26 mouse cellular contexts compared by ENCODE assay signal in the genomic region with DNA sequence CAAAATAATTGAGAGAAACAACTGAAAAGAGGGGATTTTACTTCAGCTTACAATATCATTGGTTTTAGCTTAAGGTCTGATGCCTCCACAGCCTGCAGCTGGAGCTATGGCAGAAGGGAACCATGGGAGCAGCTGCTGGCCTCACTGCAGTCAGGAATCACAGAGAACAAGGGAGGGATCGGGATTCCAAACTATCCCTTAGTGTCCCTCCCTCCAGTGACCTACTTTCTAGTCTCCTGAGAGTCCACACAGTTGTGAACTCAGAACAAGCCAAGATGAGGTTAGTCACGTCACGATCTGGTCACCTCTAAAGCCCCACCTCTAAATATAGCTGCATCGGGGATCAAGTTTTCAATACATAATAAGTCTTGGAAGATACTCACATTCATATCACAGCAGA. TPM values are rescaled to one million over a fixed set of nuclear protein-coding genes. Genes with fewer than 3 reads are reported as not detected.
DNase-seq lines count a peak whose midpoint lies in the region; ATAC-seq and TF ChIP-seq lines count a peak whose summit lies in the region.
"Had no signal": no experiment of that assay in that cellular context is flagged by ENCODE, and none has a peak within 500 bp of the region (broad histone marks: within the 10 kb centered on the region; RNA-seq: fewer than 3 reads in every experiment).

No protein-coding gene starts in this region.

- H3K4me2 ChIP-seq in forebrain, embryonic 11.5 days (ENCODE audit: low read depth, low read length, severe bottlenecking) = no peak overlapping the region
- H3K4me2 ChIP-seq in forebrain, embryonic 16.5 days (ENCODE audit: low read length) = no peak overlapping the region
- no peak overlapping the region for H3K4me2 ChIP-seq in midbrain, embryonic 13.5 days (replicated peaks)
- no peak overlapping the region for H3K4me2 ChIP-seq in myocyte (ENCODE audit: low read depth)
- no peak overlapping the region for H3K4me2 ChIP-seq in liver, embryonic 12.5 days
- H3K4me2 ChIP-seq: embryonic facial prominence, embryonic 13.5 days; limb, embryonic 12.5 days; liver, embryonic 11.5 days; neural tube, embryonic 12.5 days had no signal

- no peaks in the 10 kb centered on the region for H3K9me3 ChIP-seq in forebrain, embryonic 11.5 days (ENCODE audit: control insufficient read depth, low read length)
- H3K9me3 ChIP-seq in forebrain, embryonic 16.5 days (ENCODE audit: control insufficient read depth, low read length) = no peaks in the 10 kb centered on the region
- H3K9me3 ChIP-seq in midbrain, embryonic 10.5 days (replicated peaks) = no peaks in the 10 kb centered on the region
- no peaks in the 10 kb centered on the region for H3K9me3 ChIP-seq in midbrain, embryonic 13.5 days
- H3K9me3 ChIP-seq in liver, embryonic 12.5 days (replicated peaks) = no peaks in the 10 kb centered on the region
- H3K9me3 ChIP-seq: embryonic facial prominence, embryonic 13.5 days; limb, embryonic 12.5 days; neural tube, embryonic 12.5 days had no signal

- H3K79me2 ChIP-seq in myocyte (ENCODE audit: control insufficient read depth, insufficient read depth) = no peaks in the 10 kb centered on the region

- WGBS in forebrain, embryonic 11.5 days = 73% methylated on average over 4 of the region's 4 CpGs
- WGBS in forebrain, embryonic 16.5 days = 64% methylated on average over 4 of the region's 4 CpGs
- WGBS in midbrain, embryonic 10.5 days = 81% methylated on average over 4 of the region's 4 CpGs
- 64% methylated on average over 4 of the region's 4 CpGs for WGBS in midbrain, embryonic 13.5 days
- 79% methylated on average over 4 of the region's 4 CpGs for WGBS in liver, embryonic 12.5 days (ENCODE audit: insufficient replicate concordance)

- intact Hi-C loops in heart, postnatal 25 days (cut with DNase I) = no loop called here

- H3K9ac ChIP-seq in forebrain, embryonic 11.5 days (ENCODE audit: low read length) = no peak overlapping the region
- no peak overlapping the region for H3K9ac ChIP-seq in forebrain, embryonic 16.5 days (replicated peaks; ENCODE audit: low read depth, low read length)
- no peak overlapping the region for H3K9ac ChIP-seq in midbrain, embryonic 13.5 days (replicated peaks)
- H3K9ac ChIP-seq in liver, embryonic 12.5 days = no peak overlapping the region
- H3K9ac ChIP-seq: embryonic facial prominence, embryonic 13.5 days; limb, embryonic 12.5 days; neural tube, embryonic 12.5 days had no signal

- no peak overlapping the region for H3K4me3 ChIP-seq in forebrain, embryonic 11.5 days (ENCODE audit: low read depth, low read length)
- no peak overlapping the region for H3K4me3 ChIP-seq in forebrain, embryonic 16.5 days (replicated peaks; ENCODE audit: low read length)
- H3K4me3 ChIP-seq in midbrain, embryonic 10.5 days = no peak overlapping the region
- no peak overlapping the region for H3K4me3 ChIP-seq in midbrain, embryonic 13.5 days (replicated peaks)
- no peak overlapping the region for H3K4me3 ChIP-seq in myocyte
- no peak overlapping the region for H3K4me3 ChIP-seq in liver, embryonic 12.5 days
- H3K4me3 ChIP-seq: embryonic facial prominence, embryonic 13.5 days; erythroblast, embryonic 14.5 days; limb, embryonic 12.5 days; neural tube, embryonic 12.5 days had no signal

- H3ac ChIP-seq in myocyte (ENCODE audit: control insufficient read depth, insufficient read length) = no peak overlapping the region

- no peak for ATAC-seq in forebrain, embryonic 11.5 days (replicated peaks; ENCODE audit: low FRiP score)
- no peak for ATAC-seq in forebrain, embryonic 16.5 days
- ATAC-seq in midbrain, embryonic 13.5 days = no peak
- ATAC-seq in liver, embryonic 12.5 days = no peak
- ATAC-seq: inflammation-experienced regulatory T-cells, adult 6 months had no signal

- 0 out of 2 replicates have a peak overlapping the region, but pooled peaks have one; percentile 14 for H3K27ac ChIP-seq in forebrain, embryonic 11.5 days (ENCODE audit: low read depth, low read length)
- H3K27ac ChIP-seq in forebrain, embryonic 16.5 days (ENCODE audit: low read length) = no peak overlapping the region
- peak overlapping the region; percentile 60 for H3K27ac ChIP-seq in midbrain, embryonic 10.5 days (replicated peaks)
- no peak overlapping the region for H3K27ac ChIP-seq in midbrain, embryonic 13.5 days
- no peak overlapping the region for H3K27ac ChIP-seq in liver, embryonic 12.5 days
- H3K27ac ChIP-seq: embryonic facial prominence, embryonic 13.5 days; limb, embryonic 12.5 days; neural tube, embryonic 12.5 days had no signal

- DNase-seq in forebrain, embryonic 11.5 days (ENCODE audit: low spot score) = no peak
- peak; percentile 56 to 73 for DNase-seq in heart, adult 18-20 months
- no peak for DNase-seq in heart, postnatal 25 days (ENCODE audit: low spot score)
- no peak for DNase-seq in midbrain, embryonic 10.5 days (ENCODE audit: low spot score)
- DNase-seq: adrenal gland, postnatal 14 days; cerebellum, adult 2 months; cerebellum, postnatal 25 days; embryo, embryonic 11 days; gastrocnemius, postnatal 14 days; kidney, adult 18-20 months; kidney, postnatal 4 days; lung, adult 18-20 months; lung, postnatal 10 days; right cerebral cortex, postnatal 4 days; thymus, adult 18-20 months; thymus, postnatal 4 days had no signal

- peaks cover 14% of the 10 kb centered on the region for H3K4me1 ChIP-seq in forebrain, embryonic 11.5 days (replicated peaks; ENCODE audit: control insufficient read depth, insufficient read depth, low read length)
- H3K4me1 ChIP-seq in forebrain, embryonic 16.5 days (replicated peaks; ENCODE audit: control insufficient read depth, insufficient read depth, low read length) = 0 out of 2 replicates have a peak, but pooled peaks cover 2% of the 10 kb centered on the region
- H3K4me1 ChIP-seq in midbrain, embryonic 10.5 days = peaks cover 53% of the 10 kb centered on the region
- H3K4me1 ChIP-seq in midbrain, embryonic 13.5 days (replicated peaks) = peaks cover 31% of the 10 kb centered on the region
- peaks cover 52% of the 10 kb centered on the region for H3K4me1 ChIP-seq in liver, embryonic 12.5 days

- TF ChIP-seq POLR2A in myocyte (IDR thresholded peaks at IDR 0.05; ENCODE audit: insufficient read length, low read depth) = no peak

- H3K36me3 ChIP-seq in forebrain, embryonic 11.5 days (ENCODE audit: control insufficient read depth, insufficient read depth, low read length) = no peaks in the 10 kb centered on the region
- H3K36me3 ChIP-seq in forebrain, embryonic 16.5 days (ENCODE audit: control insufficient read depth, insufficient read depth) = no peaks in the 10 kb centered on the region
- no peaks in the 10 kb centered on the region for H3K36me3 ChIP-seq in midbrain, embryonic 10.5 days
- H3K36me3 ChIP-seq in midbrain, embryonic 13.5 days = no peaks in the 10 kb centered on the region
- no peaks in the 10 kb centered on the region for H3K36me3 ChIP-seq in myocyte (ENCODE audit: control insufficient read depth, insufficient read depth)
- H3K36me3 ChIP-seq in liver, embryonic 12.5 days = no peaks in the 10 kb centered on the region
- H3K36me3 ChIP-seq: embryonic facial prominence, embryonic 13.5 days; limb, embryonic 12.5 days; neural tube, embryonic 12.5 days had no signal

- H3K27me3 ChIP-seq in forebrain, embryonic 11.5 days (ENCODE audit: control insufficient read depth, insufficient read depth, low read length) = no peaks in the 10 kb centered on the region
- H3K27me3 ChIP-seq in forebrain, embryonic 16.5 days (replicated peaks; ENCODE audit: control insufficient read depth, insufficient read depth, low read length) = no peaks in the 10 kb centered on the region
- peaks cover 80% of the 10 kb centered on the region for H3K27me3 ChIP-seq in midbrain, embryonic 10.5 days (ENCODE audit: low read depth, poor library complexity, severe bottlenecking)
- H3K27me3 ChIP-seq in midbrain, embryonic 13.5 days = peaks cover 13% of the 10 kb centered on the region
- no peaks in the 10 kb centered on the region for H3K27me3 ChIP-seq in myocyte (ENCODE audit: control insufficient read depth, insufficient read depth, insufficient read length)
- H3K27me3 ChIP-seq in liver, embryonic 12.5 days (replicated peaks) = no peaks in the 10 kb centered on the region
- H3K27me3 ChIP-seq: limb, embryonic 12.5 days; neural tube, embryonic 12.5 days had no signal

TF ChIP-seq in myocyte, 11 proteins besides CTCF, POLR2A, EP300 and RAD21:
- TF ChIP-seq TCF12 (IDR thresholded peaks at IDR 0.05; ENCODE audit: insufficient read depth, poor library complexity, severe bottlenecking) = no peak
- TF ChIP-seq POLR2AphosphoS2 (IDR thresholded peaks at IDR 0.05; ENCODE audit: insufficient read length, low read depth) = peak; percentile 46
- no peak for TF ChIP-seq MYOD1 (IDR thresholded peaks at IDR 0.05; ENCODE audit: control insufficient read depth in 1 of 3, insufficient read length in 2 of 3, low read depth in 2 of 3)

RNA-seq across cellular contexts. Expression of gene Vangl1, which starts 57.3 kb away (rescaled TPM):
- 7.3 and 8.1 TPM in 2 replicates for polyA plus RNA-seq in forebrain, embryonic 11.5 days (2014; fragmentation: Nextera tagmentation; extraction: Ambion mirVana)
- polyA plus RNA-seq in forebrain, embryonic 16.5 days (2015; fragmentation: Nextera tagmentation; extraction: Ambion mirVana) = 6.3 and 8.0 TPM in 2 replicates
- 10 to 100 TPM in 1 of 2 experiments, 1 to 10 TPM in 1; 8.6 to 12.3 TPM for total RNA-seq in heart, adult 18-20 months (2021)
- 10 to 100 TPM; 11.3 to 12.9 TPM for total RNA-seq in heart, postnatal 25 days (2021)
- polyA plus RNA-seq in midbrain, embryonic 10.5 days (2016; fragmentation: Nextera tagmentation; extraction: Ambion mirVana) = 11.0 and 13.1 TPM in 2 replicates
- 5.9 and 7.3 TPM in 2 replicates for polyA plus RNA-seq in midbrain, embryonic 13.5 days (2015; fragmentation: Nextera tagmentation; extraction: Ambion mirVana)
- polyA plus RNA-seq in myocyte (2012; fragmentation: generic; extraction: Trizol) = 21.2 TPM
- 70.5 and 76.3 TPM in 2 replicates for polyA plus RNA-seq in liver, embryonic 12.5 days (2016; fragmentation: Nextera tagmentation; extraction: Ambion mirVana)

Comparison
In these comparisons a context has a peak if more than half of its experiments do, and no peak if none do; other contexts are left out.
1. DNase-seq: peak in heart, adult 18-20 months (2 of 2); none in forebrain, embryonic 11.5 days (single experiment), heart, postnatal 25 days (single experiment) and midbrain, embryonic 10.5 days (single experiment).
2. H3K27ac ChIP-seq: peak in forebrain, embryonic 11.5 days (single experiment) and midbrain, embryonic 10.5 days (single experiment); none in forebrain, embryonic 16.5 days (single experiment), midbrain, embryonic 13.5 days (single experiment) and liver, embryonic 12.5 days (single experiment).